Mouse (Mus musculus): ENCODE measurements at regions not wholly inside any gene's neighbourhood (a gene's known extent, or its start where the extent isn't known, plus 50 kb on each side); places are given as distances from the start of the nearest gene placed in this dataset.

GRCm38 (mm10) chr13:57232906-57233305 is 337.1 kb upstream of the Trpc7 start:
- TF ChIP-seq CTCF (IDR thresholded peaks at IDR 0.05; ENCODE audit: extremely low read depth, insufficient read length, insufficient replicate concordance, low read depth, low read length) (no peak), POLR2A (IDR thresholded peaks at IDR 0.05; ENCODE audit: low read depth, low read length) (no peak)

Measured in small intestine, adult 2 months (tissue).